Mouse (Mus musculus) layer of hippocampus, adult 2 months (tissue): Measurements from ENCODE around the gene Hcar2. TPM values are rescaled to one million over a fixed set of nuclear protein-coding genes. Genes with fewer than 3 reads are reported as not detected.

Experiments used
- DNase-seq, 2 experiments: peaks; one replicate each; pipeline ENCODE4 v3.0.0; 2022; ENCODE audit warnings: low spot score in 2 of 2
- H3K27ac ChIP-seq: fragments of 200-600 bp; 2 replicates; pipeline ENCODE4 v1.8.1; 2022
- H3K4me3 ChIP-seq: fragments of 200-600 bp; 2 replicates; pipeline ENCODE4 v1.8.1; 2022; ENCODE audit warnings: mild to moderate bottlenecking
- CTCF ChIP-seq: fragments of 200-600 bp; conservative IDR thresholded peaks from 2 replicates; pipeline ENCODE4 v1.8.1; 2022; ENCODE audit warnings: antibody characterized with exemption, mild to moderate bottlenecking, moderate library complexity
- total RNA-seq, 2 experiments: library from RNA; stranded (reverse); gene quantifications; 2 replicates each; pipeline ENCODE4 v1.2.3; 2021

Gene Hcar2
- total RNA-seq, 2 experiments from 2014 or later, result not detected

- no peak for TF ChIP-seq CTCF
- Histone ChIP-seq H3K4me3 (no peak overlapping the region), H3K27ac (no peak overlapping the region)
- no peak for DNase-seq
These were observed 19.0 kb upstream of the Hcar2 start for GRCm38 (mm10) chr5:123884332-123884731.

GRCm38 (mm10) chr5:123883891-123884290 lies 18.6 kb upstream of the Hcar2 start:
- Histone ChIP-seq H3K27ac (no peak overlapping the region), H3K4me3 (no peak overlapping the region)
- no peak for TF ChIP-seq CTCF
- no peak for DNase-seq

GRCm38 (mm10) chr5:123880778-123881177 lies 15.5 kb upstream of the Hcar2 start:
- Histone ChIP-seq H3K4me3 (no peak overlapping the region), H3K27ac (no peak overlapping the region)
- TF ChIP-seq CTCF, result peak; percentile 38
- no peak for DNase-seq

GRCm38 (mm10) chr5:123879928-123880327 lies 14.6 kb upstream of the Hcar2 start, which contains the start of gene Hcar1:
Gene Hcar1 (minus strand): TSS chr5:123880020.
- 0 out of 2 replicates have a peak, but pooled peaks have one; percentile 11 for TF ChIP-seq CTCF
- peak within 1 kb of the TSS; percentile 15; the same call in 1 of the 2 replicates for H3K4me3 ChIP-seq
- H3K27ac ChIP-seq, result peak within 1 kb of the TSS; percentile 39; the same call in 1 of the 2 replicates
- no peak for DNase-seq

GRCm38 (mm10) chr5:123878056-123878455 lies 12.8 kb upstream of the Hcar2 start:
- no peak overlapping the region for H3K27ac ChIP-seq
- no peak for TF ChIP-seq CTCF
- DNase-seq, result no peak
- H3K4me3 ChIP-seq, result peak overlapping the region; percentile 9; the same call in 1 of the 2 replicates

- H3K27ac ChIP-seq, result no peak overlapping the region
- TF ChIP-seq CTCF, result no peak
- DNase-seq, result no peak
- H3K4me3 ChIP-seq, result no peak overlapping the region
These were observed 8.9 kb upstream of the Hcar2 start for GRCm38 (mm10) chr5:123874177-123874576.

GRCm38 (mm10) chr5:123869615-123870014 lies 4.3 kb upstream of the Hcar2 start:
- Histone ChIP-seq H3K4me3 (no peak overlapping the region), H3K27ac (no peak overlapping the region)
- no peak for DNase-seq
- no peak for TF ChIP-seq CTCF

- DNase-seq, result no peak
- H3K4me3 ChIP-seq, result no peak overlapping the region
- no peak overlapping the region for H3K27ac ChIP-seq
- no peak for TF ChIP-seq CTCF
These were observed 1.2 kb upstream of the Hcar2 start for GRCm38 (mm10) chr5:123866457-123866856.

DNA sequence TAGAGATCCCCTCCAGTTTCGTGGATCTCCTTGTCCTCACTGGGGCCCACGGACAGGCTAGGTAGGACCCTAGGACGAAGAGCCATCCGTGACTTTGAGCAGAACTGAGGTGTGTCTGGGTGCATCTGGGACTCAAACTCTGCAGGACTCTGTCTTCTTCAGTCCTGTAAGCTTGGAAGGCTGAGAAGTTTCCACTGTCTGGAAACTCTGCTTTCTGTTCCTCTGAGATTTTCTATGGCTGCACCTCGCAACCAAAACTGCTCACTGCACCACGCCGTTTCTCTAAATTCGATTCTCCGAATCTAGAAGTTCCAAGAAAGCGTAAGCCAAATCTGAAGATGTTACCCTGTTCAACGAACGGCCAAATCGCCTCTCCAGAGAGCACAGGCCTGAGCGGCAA lies 1.4 kb downstream of the Hcar2 start:
- TF ChIP-seq CTCF, result no peak
- no peak for DNase-seq
- Histone ChIP-seq H3K4me3 (no peak overlapping the region), H3K27ac (peak overlapping the region; percentile 64)

DNA sequence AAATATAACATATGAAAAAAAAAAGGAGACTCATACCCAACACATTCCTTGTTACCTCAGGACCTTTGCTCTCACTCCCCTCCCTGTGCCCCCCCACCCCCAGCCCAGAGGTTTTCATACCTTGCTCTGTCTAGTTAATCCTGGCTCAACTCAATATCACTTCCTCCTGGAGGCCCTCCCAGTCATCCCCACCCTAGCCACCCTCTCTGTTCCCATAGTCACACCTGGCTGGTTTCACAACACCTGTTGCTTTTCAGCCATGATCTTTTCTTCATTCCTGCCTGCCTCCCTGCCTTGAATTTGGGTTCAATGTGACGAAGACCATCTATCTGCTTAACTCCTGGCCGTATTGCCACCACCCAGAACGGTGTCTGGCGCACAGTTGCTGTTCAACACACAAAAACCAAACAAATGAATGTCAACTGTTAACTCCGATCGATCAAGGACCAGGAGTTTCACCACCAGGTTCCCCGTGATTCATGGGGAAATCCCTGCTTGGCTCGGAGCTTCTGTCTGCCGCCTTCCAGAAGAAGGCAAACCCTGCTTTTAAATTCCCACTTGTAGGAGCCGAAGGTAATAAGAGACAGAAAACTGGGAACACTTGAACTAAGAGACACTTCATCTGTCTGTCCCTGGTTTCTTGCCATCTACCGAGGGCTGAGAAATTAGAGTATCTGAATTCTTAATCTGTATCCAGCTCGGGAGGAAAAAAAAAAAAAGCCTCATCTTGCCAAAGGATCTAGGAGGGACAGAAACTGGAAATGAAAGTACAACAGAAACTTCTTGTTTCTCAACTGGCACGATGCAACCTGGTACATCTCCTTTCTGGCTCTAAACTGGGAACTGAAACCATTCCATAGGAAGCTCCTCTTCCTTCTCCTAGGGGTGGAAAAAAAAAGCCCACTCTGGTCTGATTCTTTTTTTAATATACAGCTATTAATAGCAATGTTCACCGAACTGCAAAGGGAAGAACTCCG lies 2.6 kb downstream of the Hcar2 start:
- peak overlapping the region; percentile 48 for H3K27ac ChIP-seq
- peak in 1 of 2 experiments; percentile 6 for DNase-seq
- no peak for TF ChIP-seq CTCF
- H3K4me3 ChIP-seq, result peak overlapping the region; percentile 13; the same call in 1 of the 2 replicates

DNA sequence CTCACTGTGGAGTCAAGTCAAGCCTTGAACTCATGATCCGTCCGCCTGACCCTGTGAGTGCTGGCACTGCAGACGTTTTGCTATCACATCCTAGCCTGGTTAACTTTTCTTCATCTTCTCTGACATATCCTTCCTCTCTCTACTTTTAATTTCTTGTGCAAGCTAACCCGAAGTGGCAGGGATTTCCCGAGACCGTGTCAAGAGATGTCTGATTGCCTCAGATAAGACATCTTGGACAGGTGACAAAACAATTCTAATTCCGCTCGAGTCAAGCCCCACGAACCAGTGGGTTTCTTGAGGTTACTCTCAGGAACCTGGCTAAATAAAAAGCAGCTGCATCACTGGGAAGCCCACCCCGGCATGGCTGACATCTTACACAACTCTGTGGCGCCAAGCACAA lies 6.5 kb downstream of the Hcar2 start:
- Histone ChIP-seq H3K27ac (no peak overlapping the region), H3K4me3 (no peak overlapping the region)
- DNase-seq, result no peak
- no peak for TF ChIP-seq CTCF

GRCm38 (mm10) chr5:123854511-123854910 lies 10.8 kb downstream of the Hcar2 start:
- H3K27ac ChIP-seq, result no peak overlapping the region
- TF ChIP-seq CTCF, result no peak
- DNase-seq, result no peak
- no peak overlapping the region for H3K4me3 ChIP-seq

- TF ChIP-seq CTCF, result no peak
- H3K4me3 ChIP-seq, result no peak overlapping the region
- no peak overlapping the region for H3K27ac ChIP-seq
- no peak for DNase-seq
These were observed 11.3 kb downstream of the Hcar2 start for GRCm38 (mm10) chr5:123853877-123854504.
